In genomic region chr10:86784126-86784675, GRCm38 (mm10) we compare ENCODE assay signal across 16 mouse cellular contexts. TPM values are rescaled to one million over a fixed set of nuclear protein-coding genes. Genes with fewer than 3 reads are reported as not detected.
"Had no signal": no experiment of that assay in that cellular context is flagged by ENCODE, and none has a peak within 500 bp of the region (broad histone marks: within the 10 kb centered on the region; RNA-seq: fewer than 3 reads in every experiment).

No protein-coding gene starts in this region.

- H3K27me3 ChIP-seq: lung, embryonic 15.5 days; neural tube, embryonic 15.5 days; stomach, embryonic 15.5 days had no signal

- H3K36me3 ChIP-seq: limb, embryonic 12.5 days; lung, embryonic 15.5 days; midbrain, embryonic 12.5 days; neural tube, embryonic 15.5 days; stomach, embryonic 15.5 days had no signal

- DNase-seq: kidney, adult 8-10 months; kidney, postnatal 25 days; thymus, adult 2 months; thymus, postnatal 25 days had no signal

- H3K4me3 ChIP-seq: limb, embryonic 12.5 days; lung, embryonic 15.5 days; midbrain, embryonic 12.5 days; neural tube, embryonic 15.5 days; stomach, embryonic 15.5 days had no signal

- ATAC-seq: midbrain, embryonic 16.5 days had no signal

- H3K9me3 ChIP-seq: limb, embryonic 12.5 days; lung, embryonic 15.5 days; midbrain, embryonic 12.5 days; neural tube, embryonic 15.5 days; stomach, embryonic 15.5 days had no signal

- H3K27ac ChIP-seq: limb, embryonic 12.5 days; lung, embryonic 15.5 days; midbrain, embryonic 12.5 days; neural tube, embryonic 15.5 days; stomach, embryonic 15.5 days had no signal

RNA-seq across cellular contexts. Expression of gene Gm49358, which starts 20.4 kb away (rescaled TPM):
- polyA plus RNA-seq: kidney, embryonic 16.5 days; limb, embryonic 12.5 days; liver, embryonic 11.5 days; liver, embryonic 16.5 days; lung, embryonic 15.5 days; midbrain, embryonic 12.5 days; midbrain, embryonic 16.5 days; neural tube, embryonic 11.5 days; neural tube, embryonic 15.5 days; stomach, embryonic 15.5 days; testis, adult 2 months; thymus, adult 2 months; urinary bladder, adult 2 months had no signal
